Mouse (Mus musculus) lung, postnatal 36 days (tissue): Measurements from ENCODE around the gene Mpdz.

Experiments
- DNase-seq: peaks from one replicate; pipeline ENCODE4 v3.0.0; 2022; ENCODE audit warnings: mixed read lengths

The Mpdz gene

GRCm38 (mm10) chr4:81389263-81389662 is 53.4 kb downstream of the Mpdz start:
- no peak for DNase-seq

DNA sequence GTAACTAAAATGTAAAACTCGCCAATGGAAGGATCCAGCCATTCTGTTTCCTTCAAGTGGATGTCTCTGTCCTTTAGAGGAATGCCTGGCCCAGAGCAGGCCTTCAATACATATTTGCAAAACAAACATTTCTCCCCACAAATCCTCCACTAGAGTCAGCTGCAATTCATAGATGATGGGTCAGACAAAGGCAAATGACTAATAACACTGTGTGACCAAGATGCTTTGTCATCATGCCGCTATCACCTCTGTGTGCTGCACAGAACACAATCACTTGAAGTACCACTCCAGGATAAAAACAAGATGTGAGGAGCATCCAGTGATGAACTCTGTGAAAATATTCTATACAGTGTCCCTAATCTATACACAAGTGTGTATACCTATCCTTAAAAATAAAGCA is 55.0 kb downstream of the Mpdz start:
- no peak for DNase-seq

DNA sequence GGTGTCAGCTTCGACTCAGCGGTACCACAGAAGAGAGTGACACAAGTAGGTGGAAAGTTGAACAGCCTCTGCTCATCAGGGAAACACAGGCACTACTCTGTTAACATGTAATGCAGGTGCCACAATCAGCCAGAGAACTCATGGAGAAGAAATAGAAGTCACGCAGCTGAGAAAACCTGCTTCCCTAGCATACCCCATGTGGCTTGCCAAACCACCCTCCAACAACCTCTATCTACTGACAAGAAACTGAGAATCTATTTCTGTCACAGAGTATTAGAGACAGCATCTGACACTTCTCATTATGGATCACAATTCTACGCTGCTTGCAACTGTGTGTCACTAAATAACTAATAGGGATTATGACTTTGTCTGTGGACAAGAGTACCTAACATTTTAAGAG is 70.3 kb downstream of the Mpdz start:
- DNase-seq = no peak

DNA sequence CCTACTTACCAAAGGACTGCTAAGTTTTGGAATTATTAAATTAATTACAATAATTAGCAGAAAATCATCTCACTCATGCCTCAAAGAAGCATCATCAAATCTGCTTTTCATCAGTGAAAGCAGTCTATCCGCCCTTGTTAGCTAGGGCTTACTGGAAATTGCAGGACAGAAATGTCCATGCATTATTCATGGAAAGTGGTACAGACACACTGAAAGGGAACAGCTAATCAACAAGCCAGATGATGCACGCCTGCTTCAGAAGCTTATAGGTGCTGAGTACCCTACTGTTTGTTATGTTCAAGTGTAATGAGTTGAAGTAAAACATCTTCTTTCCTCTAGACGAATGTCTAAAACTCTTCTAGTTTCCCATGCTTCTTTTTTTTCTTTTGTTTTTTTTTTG is 91.2 kb downstream of the Mpdz start:
- no peak for DNase-seq

DNA sequence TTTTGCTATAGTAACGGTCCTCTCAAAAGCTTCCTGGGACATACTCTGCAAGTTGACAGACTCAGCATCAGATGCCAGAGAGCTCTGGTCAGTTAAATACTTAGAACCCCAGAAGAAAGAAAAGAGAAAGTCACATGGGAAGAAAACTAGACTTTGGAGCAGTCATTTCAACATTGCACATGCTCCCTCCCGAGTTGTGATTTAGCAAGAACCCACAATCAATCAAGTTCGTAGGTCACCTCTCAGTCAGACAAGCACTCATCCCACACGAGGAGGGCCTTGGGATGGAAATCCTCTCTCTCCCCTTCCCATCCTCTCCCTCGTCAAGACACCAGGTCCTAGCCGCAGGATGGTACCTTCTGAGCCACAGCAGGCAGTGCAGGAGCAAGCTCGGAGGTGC is 94.0 kb downstream of the Mpdz start:
- no peak for DNase-seq

- no peak for DNase-seq
Observed at GRCm38 (mm10) chr4:81345141-81345540, 97.5 kb downstream of the Mpdz start.

GRCm38 (mm10) chr4:81333628-81333991 is 109.0 kb downstream of the Mpdz start:
- DNase-seq = no peak

- DNase-seq = no peak
Observed at GRCm38 (mm10) chr4:81332901-81333627, 109.6 kb downstream of the Mpdz start.

- DNase-seq = no peak
Observed at GRCm38 (mm10) chr4:81332439-81332841, 110.2 kb downstream of the Mpdz start.

DNA sequence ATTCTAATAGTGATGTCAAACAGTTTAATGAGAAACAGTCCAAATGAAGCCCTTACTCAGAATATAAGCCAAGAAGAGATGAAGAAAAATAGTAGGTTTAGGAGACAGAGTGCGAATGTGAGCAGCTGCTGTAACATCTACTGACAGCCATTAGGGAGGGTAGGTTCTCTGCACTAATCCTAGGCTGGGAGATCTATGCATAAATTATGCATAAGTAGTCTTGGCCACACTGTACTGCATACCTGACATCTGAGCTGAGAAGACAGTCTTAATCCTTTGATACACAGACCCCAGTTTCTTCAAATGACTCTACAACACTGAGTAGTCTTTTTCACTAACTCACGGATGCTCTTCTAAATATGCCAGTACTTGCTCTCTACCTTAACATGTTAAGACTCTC is 114.9 kb downstream of the Mpdz start:
- DNase-seq = no peak

DNA sequence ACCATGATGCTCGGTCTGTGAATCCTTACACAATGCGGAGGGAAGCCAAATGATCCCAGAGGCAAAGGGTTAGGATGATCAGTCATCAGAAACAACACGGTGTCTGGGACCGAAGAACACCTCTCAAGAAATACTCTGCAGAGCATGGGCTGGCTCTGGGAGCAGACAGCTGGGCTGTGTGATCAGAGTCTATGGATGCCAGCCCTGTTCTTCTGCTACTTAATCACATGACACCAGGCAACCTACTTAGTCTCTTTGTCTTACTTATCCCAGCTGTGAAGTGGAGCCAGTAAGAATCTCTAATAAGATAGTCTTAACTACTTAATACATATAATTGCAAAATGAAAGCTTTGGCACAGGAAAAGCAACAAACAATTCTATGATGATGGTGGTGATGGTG is 118.8 kb downstream of the Mpdz start:
- DNase-seq = no peak

DNA sequence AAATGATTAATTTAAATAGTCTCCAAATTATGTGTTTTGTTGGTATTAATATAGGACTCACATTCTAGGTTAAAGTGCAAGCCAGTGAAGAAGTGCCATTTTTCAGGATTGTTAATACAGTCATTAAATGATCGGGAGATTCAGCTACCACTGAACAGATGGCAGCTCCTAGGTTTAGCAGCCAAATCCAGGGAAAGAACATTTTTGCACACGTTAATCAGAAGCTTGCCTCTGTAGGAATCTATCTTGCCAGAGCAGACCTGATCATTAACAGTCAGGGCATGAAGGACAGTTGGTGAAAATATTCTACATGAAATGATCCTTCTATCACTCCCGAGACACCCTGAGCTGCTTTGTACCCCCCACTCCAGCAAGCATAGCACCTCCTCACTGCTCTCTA is 120.4 kb downstream of the Mpdz start:
- DNase-seq = no peak

DNA sequence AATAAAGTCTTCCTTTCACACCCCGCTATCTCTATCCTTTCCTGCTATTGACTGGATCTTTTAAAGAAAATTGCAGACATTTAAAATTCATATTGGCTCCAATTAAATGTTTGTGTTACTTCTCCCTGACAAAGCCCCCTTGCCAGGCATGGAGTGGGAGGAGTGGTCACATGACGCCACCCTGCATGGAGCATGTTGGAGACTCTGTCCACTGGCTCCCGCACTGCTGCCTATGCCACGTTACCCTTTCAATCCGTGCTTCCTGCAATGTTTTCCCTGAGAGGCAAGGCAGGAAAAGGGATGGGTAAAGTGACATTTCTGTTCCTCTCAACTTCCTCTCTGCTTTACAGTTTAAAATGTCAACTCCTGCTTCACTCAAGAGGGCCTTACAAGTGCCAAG is 128.0 kb downstream of the Mpdz start:
- DNase-seq = no peak

DNA sequence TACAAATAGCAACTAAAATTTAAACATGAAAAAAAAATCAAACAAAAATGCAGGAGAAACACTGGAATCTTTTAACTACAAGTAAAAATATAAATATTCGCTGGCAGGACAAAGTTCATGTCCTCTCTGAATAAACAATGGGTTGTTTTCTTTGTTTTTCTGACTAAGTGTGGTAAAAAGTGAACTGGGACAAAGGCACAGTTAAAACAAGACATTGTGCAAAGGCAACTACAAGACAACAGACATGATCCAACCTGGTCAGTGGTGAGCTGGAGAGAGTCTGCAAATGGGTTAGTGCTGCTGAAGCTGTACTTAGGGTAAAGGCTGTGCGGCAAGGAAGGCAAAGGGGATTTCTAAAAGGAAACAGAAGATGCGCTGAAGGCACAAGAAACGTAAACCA is 129.4 kb downstream of the Mpdz start:
- no peak for DNase-seq

- DNase-seq = peak; percentile 42
Observed at GRCm38 (mm10) chr4:81310168-81310474, 132.5 kb downstream of the Mpdz start.

- no peak for DNase-seq
Observed at GRCm38 (mm10) chr4:81309473-81310167, 133.0 kb downstream of the Mpdz start.

GRCm38 (mm10) chr4:81307596-81308265 is 134.9 kb downstream of the Mpdz start:
- no peak for DNase-seq

DNA sequence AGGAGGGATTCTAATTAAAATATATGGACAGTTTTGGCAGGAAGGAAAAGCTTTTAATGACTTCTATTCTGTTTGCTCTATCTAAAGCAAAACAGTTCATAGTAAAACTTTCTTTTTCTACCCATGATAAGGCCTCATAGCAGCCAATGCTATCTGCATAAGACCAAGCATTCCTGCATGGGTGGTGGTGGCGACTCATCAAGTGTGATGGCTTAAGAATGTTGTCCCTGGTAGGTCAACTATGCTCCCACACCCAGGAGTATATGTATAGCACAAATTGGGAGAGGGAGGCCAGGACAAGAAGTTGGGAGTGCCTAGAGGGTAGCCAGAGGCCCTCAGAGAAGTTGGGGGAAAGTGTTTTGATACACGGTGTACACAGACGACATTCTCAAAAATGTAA is 140.6 kb downstream of the Mpdz start:
- no peak for DNase-seq

GRCm38 (mm10) chr4:81298384-81298783 is 144.2 kb downstream of the Mpdz start:
- DNase-seq = no peak

- no peak for DNase-seq
Observed at GRCm38 (mm10) chr4:81293309-81293708, 149.3 kb downstream of the Mpdz start.

DNA sequence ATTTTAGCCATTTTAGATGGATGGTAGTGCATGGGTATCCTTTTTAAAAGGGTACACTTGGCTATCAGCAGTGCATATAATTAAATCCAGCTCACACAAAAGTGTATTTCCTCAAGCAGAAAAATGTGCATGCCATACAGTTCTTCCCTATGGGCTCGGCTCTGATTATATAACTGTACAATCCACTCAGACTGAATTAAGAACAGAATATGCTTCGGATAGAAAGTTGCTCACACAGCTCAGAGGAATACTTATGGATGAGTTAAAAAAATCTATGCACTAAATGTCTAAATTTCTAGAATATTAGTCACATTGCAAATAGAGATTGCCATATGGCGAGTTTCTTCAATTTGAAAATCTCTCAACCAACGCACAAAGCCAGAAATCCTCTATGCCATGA is 157.1 kb downstream of the Mpdz start:
- no peak for DNase-seq

DNA sequence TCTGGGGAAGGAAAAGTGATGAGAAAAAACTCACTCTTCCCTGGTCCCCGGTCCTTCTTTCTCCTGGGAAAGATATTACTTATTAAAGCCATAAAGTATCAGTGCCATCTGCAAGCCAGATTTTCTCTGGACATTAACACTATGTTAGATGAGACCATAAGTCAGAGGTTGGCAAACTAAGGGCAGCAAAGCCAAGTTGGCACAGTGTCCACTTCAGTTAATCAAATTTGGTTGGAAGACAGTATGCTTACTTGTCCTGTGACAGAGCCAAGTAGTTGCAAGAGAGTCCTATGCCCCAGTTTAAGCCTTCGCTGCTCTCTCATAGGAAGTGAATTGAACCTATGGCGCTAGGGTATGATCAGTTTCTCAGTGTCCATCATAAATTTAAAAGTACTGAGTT is 159.0 kb downstream of the Mpdz start:
- DNase-seq = no peak

DNA sequence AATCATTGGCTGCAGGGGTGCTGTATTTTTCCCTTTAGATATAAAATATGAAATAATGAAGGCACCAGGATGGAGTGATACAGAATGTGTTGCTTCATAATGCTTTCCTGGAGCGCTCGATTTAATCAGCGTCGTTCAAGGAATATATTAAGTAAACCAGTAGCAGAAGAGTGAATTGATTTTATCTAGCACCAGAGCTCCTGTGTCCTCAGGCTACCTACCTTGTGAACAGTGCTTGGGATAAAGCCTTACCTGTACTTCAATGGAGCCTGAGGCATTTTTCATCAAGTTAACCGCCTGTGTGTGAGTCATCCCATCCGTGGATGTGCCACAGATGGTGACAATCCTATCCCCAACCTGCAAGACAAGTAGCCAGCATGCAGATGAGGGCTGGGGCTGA is 159.5 kb downstream of the Mpdz start:
- DNase-seq = no peak

DNA sequence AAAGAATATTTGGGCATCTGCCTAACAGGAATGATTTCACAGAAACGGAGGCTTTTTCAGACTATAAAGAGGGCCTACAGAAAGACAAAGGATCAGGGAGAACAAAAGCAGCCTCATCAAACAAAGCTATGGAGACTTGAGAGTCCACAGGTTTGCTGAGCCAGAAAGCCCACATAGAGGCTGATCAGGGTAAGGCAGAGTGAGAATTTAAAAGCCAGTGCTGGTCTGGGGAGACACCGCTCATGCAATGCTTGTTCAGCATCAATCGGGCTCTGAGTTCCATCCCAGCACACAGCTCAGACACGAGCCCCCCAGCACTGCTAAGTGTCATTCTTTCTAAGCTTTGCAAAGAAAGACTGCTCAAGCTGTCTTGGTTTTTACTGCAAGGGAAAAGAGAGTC is 162.5 kb downstream of the Mpdz start:
- DNase-seq = no peak

DNA sequence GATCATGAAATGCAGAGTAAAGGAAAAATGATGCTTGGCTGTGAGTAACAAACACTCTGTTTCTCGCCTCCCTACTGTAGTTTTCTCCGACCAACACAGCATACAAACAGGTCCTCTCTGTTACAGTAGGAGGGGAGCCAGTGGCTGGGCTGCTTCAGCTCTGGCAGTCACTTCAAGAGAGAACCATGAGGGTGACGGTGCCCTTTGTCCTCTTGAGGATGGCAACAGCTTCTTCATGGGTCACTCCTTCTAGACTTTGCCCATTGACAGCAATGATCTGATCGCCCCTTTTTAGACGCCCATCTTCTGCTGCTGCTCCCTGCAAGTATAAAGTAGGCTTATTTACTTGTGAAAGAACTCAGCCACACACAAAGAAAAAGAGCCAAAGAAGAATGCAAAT is 163.2 kb downstream of the Mpdz start:
- DNase-seq = no peak
